In the genomic region with DNA sequence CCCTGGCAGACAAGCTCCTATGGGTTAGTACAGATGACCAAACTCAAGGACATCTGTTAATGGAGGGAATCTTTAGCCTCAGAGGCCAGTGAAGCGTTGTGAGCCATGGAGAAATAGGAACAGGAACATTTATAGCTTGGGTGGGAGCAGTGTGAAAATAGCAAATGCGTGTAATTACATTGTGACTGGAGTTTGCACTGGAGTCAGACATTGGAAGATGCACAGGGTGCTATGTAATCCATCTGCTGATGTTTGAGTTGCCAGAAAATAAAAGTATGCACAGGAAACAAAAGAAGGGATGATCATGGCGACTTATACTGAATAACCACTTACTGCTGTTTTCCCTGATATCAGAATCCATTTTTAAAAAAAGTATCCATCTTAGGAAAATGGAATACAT, we compare ENCODE assay signal across 20 mouse cellular contexts.
"Had no signal": no experiment of that assay in that cellular context is flagged by ENCODE, and none has a peak within 500 bp of the region (broad histone marks: within the 10 kb centered on the region; RNA-seq: fewer than 3 reads in every experiment).

No protein-coding gene starts in this region.

- H3K27ac ChIP-seq: kidney, embryonic 15.5 days; limb, embryonic 12.5 days; limb, embryonic 15.5 days; liver, embryonic 14.5 days; macrophage; midbrain, embryonic 12.5 days; midbrain, embryonic 15.5 days; neural tube, embryonic 12.5 days; neural tube, embryonic 15.5 days; stomach, embryonic 15.5 days had no signal

- H3K4me3 ChIP-seq: kidney, embryonic 15.5 days; limb, embryonic 12.5 days; limb, embryonic 15.5 days; midbrain, embryonic 12.5 days; midbrain, embryonic 15.5 days; neural tube, embryonic 12.5 days; neural tube, embryonic 15.5 days; stomach, embryonic 15.5 days had no signal

- DNase-seq: kidney, adult 11 months; kidney, adult 8-10 months; kidney, postnatal 10 days; kidney, postnatal 36 days; left cerebral cortex, postnatal 4 days; liver, postnatal 0 days; lung, embryonic 14.5 days; spleen, adult 18-20 months; thymus, adult 18-20 months; thymus, postnatal 36 days had no signal
